Mouse (Mus musculus) small intestine, adult 2 months (tissue): ENCODE results near the gene Nktr.

Source experiments
- CTCF ChIP-seq: fragments of 200-500 bp; IDR thresholded peaks from 2 replicates; pipeline ENCODE4 v1.5.1; 2012; ENCODE audit warnings: low read depth, mild to moderate bottlenecking, control low read depth, inconsistent platforms, low read length, moderate library complexity, mixed read lengths; ENCODE audit not compliant: insufficient replicate concordance, insufficient read length; ENCODE audit errors: extremely low read depth
- POLR2A ChIP-seq: fragments of 200-500 bp; IDR thresholded peaks from 2 replicates; pipeline ENCODE4 v1.6.1; 2012; ENCODE audit warnings: low read depth, mild to moderate bottlenecking, control low read depth, inconsistent platforms, low read length, moderate library complexity

DNA sequence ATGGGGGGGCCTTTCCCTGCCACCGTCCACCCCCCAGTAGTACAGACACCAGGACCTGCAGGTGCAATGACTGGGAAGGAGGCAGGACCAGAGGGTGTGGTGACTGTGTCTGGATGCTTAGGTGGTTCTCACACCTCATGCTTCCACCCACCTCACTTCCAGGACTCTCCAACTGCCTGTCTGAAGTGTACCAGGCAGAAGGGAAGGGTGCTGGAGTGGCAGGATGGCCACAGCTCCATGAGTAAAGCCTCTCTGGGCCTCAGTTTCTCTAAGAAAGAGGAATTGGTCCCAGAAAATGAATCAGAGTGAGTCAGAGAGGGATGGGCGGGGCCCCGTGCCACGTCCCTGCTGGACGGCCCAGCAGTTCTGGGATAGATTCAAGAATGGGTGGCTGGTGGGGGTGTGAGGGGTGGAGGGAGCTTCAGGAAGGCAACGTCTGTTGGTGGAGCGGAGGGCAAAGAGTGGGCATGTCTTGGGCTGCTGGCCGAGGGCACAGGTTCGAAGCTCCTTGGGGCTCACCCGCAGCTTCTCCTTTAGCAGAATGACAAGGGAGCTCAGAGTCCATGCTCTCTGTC is 42.2 kb downstream of the Nktr start:
- no peak for TF ChIP-seq CTCF
- no peak for TF ChIP-seq POLR2A
